Mouse (Mus musculus) embryo, embryonic 11 days (tissue): ENCODE data around the gene Slc28a2.
"Not testable (repeated sequence)": the region's sequence is repeated elsewhere in the genome, so short reads cannot be mapped to it uniquely, and the experiment has no call there.

Source experiments
- DNase-seq: peaks from one replicate; pipeline ENCODE4 v3.0.0-alpha.2; 2015

Slc28a2 gene

DNA sequence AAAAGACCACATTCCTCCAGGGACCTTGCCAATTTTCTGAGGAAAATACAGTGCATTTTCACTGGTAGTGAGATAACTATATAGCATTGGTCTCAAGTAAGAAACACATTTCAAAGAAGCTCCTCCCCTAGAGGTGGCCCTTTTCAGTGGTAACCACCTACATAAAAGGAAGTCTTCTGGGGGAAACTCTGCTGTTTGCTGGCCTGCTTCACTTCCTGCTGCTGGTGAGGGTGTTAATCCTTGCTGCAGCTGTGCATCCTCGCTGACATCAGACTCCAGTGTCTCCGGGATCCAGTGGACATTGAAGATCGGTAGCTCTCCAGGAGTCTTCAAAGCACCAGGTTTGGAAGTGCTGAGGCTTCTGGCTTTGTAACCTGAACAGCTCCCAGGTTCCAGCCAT lies at the start of gene Slc28a2:
Gene Slc28a2 (plus strand): TSS at position 278 of the 400 bp plus-strand sequence.
- not testable (repeated sequence) for DNase-seq

DNA sequence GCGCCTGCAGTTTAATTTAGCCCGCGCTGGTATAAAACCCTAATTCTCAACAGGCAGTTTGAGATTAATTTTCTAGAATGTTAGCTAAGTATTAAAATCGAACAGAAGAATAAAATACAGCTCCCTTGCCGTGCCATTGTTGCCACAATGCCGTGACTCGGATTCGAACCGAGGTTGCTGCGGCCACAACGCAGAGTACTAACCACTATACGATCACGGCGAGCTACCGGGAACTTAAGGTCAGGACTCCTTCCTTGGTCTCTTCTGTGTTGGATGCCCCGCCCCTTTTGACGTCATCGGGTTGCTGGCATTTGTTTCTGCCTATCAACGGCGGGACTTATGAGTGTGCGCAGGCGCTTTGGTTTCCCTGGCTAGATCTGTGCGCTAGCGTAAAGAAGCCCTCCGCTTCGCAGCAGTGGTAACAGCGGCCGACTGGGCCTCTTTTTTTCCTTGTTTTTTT lies 49.0 kb upstream of the Slc28a2 start:
- peak; percentile 95 for DNase-seq

DNA sequence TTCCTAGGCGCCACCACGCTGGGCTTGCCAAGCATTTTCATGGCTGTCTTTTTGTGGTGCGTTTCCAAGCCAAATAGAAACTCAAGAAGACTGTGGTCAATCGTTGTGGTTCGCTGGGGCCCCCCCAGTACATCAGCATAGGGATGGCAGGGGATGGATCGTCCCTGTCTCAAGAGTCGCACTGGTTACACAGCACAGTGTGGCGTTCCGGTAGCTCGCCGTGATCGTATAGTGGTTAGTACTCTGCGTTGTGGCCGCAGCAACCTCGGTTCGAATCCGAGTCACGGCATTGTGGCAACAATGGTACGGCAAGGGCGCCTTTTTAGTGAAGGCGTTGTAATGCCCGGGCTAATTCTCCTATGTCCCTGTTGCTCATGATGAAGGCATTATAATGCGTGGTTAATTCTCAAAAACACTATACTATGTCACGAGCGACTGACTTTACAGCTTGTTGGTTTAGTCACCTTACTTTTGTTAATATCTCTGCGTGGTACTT lies 48.5 kb upstream of the Slc28a2 start:
- DNase-seq = peak; percentile 88

DNA sequence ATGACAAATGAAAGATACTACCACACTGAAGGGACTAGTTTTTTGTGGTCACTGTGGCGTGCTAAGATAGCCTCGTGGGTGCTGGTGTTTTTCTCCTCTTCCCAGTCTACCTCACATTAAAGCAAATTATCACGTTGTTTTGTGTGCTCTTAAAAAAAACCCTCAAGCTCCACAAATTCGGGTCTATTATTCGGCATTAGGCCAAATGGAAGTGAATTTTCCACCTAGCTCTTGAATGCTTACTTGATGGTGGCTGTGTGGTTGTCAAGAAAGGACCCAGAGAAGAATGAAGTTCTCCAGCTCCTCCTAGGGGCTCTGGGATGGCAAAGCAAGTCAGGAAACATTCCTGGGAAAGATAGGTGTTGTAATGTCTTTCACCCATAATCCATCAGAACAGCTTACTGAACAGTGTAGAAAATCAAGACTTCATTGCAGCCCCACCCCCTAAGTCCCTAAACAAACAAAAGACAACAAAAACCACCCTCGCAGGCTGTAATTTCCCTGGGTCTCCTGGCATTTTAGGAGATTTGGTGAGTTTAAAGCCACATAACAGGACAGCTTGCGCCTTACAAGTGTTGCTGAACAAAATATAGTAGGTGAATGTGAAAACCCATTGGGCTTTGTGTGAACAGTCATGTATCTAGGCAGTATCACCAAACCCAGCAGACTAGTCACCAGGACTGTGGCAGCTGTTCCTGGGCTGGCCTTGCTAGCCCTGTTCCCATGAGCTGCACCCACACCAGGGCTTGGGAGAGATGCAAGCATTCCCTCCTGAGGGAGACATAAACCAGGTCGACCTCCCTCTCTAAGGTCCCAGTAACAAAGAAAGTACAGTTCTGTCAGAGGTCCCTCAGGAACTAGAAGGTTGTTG lies 47.6 kb upstream of the Slc28a2 start:
- peak; percentile 80 for DNase-seq

DNA sequence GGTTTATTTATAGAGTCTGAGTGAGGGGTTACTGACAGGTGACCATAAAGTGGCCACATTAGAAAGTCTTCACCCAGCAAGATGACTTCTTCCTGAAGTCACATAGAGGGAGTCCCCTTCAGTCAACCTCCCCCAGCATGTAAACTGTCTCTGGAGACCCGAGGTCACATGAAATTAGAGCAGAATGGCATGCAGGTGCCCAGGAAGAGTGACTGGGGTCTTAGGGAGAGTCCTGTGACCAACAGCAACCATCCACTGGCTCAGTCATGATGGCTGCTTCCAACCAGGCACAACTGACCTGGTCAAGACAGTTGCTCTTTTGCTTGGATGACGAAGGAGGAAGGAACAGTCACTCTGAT lies 47.0 kb upstream of the Slc28a2 start:
- DNase-seq = no peak

DNA sequence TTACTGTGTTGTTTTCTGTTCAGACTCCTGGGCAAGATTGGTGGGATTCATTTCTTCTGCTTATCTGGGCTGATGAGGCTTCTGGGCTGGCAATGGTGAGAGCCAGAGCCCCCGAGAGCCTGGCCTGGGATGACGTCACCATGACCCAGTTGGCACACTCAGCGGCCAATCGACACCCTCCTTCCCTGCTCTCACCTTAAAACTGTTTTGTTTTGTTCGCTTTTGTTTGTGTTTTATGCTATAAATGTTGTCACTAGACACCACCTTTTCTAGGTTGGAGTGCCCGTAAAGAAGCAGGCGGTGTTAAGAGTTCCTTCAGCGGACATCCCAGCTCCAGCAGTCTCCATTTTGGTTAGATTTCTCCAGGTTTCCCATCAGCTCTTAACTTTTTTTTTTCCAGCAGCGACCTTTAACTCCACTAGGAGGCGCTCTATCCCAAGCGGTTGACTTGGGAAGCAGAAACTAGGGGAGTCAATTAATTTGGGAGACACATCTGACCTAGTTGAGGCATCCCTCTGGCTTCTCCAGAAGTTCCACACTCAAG lies 45.4 kb upstream of the Slc28a2 start:
- DNase-seq = peak; percentile 82

DNA sequence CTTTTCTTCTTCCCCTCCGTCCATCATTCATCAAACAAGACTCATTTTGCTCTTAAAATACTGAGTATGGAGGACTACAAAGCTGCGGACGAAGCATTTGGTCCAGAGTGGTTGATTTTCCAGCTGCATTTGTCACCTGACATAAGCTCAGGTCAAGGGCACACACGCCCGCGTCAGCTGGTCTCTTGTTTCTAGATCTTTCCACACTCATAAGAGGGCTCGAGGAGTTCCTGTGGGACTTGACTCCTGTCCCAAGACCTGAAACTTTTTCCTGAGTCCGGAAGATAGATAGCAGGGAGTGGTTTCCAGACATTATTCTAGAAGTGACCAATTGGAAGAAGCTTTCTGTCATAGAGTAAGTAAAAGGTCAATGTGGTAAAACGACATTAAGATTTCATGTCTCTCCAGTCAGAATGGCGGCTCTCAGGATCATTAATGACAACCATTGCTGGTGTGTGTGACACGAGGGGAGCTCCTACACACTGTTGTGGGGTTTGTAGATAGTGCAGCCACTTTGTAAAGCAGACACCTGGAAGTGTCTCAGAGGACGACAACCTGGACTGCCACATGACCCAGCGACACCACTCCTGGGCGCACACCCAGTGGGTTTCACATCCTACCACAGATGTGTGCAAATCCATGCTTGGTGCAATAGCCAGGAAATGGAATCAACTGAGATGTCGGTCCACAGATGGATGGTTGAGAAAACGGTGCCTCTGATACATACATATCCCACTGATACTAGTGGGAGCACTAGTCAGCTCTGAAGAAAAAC lies 44.8 kb upstream of the Slc28a2 start:
- DNase-seq = no peak

DNA sequence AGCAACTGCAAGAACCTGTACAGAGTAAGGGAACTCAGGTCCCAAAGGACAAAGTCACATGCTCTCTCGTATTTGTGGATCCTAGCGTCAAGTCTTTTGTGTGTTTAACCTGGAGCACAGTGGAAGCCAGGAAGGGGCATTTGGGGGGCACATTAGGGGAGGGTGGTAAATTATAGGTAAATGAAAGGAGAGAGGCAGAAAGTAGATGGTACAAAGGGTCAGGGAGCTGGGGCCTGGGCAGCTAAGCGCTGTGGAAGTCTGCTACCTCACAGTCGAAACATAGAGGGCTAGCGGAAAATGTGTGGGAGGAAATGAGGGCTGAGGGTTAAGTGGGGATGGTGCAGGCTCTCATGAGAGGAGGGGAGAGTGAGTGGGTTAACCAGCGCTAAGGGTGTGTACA lies 44.2 kb upstream of the Slc28a2 start:
- DNase-seq = no peak

DNA sequence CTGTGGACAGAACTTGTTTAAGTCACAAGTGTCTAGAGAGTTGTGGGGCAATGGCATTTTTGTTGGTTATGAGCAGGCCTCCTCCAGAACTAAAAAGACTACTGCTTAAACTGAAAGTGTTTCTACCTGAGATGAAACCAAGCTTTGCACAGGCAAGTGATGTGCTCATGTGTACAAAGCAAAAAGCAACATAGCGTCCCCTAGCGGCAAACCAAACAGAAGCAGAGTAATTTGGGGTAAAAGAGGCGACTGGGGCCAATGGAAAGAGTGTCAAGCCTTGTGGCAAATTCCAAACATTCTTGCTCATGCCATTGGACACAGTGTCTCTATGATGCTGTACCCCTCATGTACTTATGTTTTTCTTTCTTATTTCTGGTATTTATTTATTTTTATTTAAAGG lies 41.2 kb upstream of the Slc28a2 start:
- no peak for DNase-seq

DNA sequence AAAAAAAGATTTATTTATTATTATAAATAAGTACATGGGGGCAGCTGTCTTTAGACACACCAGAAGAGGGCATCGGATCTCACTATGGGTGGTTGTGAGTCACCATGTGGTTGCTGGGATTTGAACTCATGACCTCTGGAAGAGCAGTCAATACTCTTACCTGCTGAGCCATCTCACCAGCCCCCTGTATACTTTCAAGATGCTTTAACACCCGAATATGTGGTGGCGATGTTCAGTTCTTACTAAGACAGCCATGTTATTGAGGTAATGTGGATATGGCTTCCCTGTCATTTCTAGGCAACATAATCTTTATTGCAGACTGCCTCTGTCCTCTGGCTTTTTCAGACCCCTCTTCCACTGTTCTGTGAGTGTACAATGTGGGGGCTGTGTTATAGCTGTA lies 39.1 kb upstream of the Slc28a2 start:
- DNase-seq = not testable (repeated sequence)

DNA sequence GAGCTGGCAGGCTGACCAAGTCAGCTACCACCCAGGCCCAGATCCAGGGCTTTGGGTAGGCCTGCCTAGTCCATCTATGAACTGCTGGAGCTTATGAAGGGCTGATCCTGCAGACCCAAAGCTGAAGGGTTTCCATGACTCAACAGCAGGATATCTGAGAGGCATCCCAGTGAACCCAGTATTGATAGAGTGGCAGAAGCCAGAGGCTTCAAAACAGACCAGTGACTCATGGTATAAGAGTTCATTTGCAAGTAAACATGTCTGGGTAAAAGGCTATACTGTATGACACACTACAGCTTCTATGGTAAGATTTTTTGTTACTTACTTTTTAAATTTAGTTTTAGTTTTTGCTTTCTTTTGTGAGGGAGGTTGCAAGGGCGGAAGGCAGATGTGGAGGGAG lies 30.1 kb upstream of the Slc28a2 start:
- DNase-seq = no peak

DNA sequence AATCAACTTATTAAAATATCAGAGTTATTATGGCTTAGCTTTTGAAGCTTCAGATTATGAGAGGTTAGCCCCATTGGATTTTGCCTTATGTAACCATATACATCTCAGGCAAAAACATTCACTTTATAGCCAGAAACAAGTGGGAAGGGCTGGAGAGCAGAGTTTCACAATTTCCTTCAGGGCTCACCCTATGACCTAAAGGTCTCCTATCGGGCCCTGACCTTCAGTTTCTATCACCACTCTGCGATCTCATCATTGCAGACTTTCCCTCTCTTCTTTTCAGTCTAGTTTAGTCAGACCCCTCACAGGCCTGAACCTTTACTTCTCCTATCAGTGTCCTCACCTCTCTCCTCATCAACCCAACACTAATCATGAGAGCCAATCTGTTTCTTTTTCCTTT lies 18.7 kb upstream of the Slc28a2 start:
- no peak for DNase-seq

DNA sequence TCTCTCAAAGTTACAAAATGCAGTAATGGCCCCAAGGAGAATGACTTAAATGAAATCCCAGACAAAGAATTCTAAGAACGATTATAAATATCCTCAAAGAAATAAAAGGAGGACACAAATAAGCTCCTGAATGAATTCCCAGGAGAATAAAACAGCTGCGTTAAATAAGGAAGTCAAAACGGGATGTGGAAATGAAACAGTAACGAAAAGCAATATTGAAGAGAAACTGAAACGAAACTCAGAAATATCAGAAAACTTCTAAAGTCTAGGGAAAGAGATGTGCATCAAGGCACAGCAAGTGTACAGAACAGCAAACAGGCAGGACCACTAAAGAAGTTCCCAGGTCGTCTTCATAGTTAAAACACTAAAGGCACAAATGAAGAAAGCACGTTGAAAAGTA lies 17.3 kb upstream of the Slc28a2 start:
- DNase-seq = no peak

DNA sequence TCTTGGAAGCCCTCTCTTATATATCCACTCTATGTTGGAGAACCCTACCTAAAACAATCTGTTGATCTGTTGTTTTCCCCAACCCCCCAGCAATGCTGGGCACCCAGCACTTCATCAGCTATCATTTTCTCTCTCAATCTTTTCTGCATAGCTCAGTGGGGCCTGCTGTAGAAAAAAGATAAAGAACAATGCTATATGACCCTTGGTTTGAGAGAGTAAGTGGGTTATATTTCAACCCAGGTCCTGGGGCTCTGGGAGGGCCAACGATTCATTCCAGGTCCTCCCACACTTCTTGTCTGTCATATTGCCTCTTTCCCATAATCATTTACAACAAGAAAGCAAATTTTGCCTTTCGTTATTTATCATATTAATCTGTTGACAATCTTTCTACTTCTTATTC lies 368 bp downstream of the Slc28a2 start:
- not testable (repeated sequence) for DNase-seq

DNA sequence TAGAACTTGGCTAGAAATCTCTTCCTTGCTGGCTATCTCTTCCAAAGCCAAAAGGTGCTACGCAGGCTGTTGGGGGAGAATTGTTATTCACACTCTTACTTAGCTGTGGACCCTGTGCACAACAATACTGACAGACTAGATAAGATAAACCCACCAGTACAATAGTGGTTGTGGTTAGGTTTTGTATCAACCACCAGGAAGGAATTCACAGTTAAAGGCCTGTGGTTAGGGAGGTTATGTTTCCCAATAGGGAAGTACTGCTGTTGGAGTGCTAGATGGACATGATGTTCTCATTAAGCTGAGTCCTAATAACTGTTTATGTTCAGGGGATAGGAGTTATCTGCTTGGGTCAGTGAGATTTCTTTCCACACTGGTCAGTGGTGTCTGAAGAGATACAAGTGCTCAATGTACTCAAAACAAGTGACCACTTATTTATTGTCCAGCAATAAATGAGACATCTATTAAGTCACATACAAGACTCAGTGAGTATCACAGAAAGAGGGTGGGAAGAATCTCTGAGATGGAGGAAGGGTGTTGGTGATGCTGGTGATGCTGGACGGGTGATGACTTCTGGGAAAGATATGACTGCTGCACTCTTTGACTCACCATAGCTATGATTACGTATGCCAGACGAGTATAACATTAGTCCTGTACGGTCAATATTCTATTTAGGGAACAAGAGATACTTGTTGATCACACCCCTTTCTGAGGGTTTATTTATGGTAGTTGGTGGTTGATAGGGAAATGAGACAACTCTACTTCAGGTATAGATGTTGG lies 12.6 kb downstream of the Slc28a2 start:
- not testable (repeated sequence) for DNase-seq

DNA sequence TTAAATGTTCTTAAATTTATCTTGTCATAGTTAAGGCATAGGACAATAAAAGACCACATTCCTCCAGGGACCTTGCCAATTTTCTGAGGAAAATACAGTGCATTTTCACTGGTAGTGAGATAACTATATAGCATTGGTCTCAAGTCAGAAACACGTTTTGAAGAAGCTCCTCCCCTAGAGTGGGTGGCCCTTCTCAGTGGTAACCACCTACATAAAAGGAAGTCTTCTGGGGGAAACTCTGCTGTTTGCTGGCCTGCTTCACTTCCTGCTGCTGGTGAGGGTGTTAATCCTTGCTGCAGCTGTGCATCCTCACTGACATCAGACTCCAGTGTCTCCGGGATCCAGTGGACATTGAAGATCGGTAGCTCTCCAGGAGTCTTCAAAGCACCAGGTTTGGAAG lies 14.2 kb downstream of the Slc28a2 start:
- DNase-seq = not testable (repeated sequence)

DNA sequence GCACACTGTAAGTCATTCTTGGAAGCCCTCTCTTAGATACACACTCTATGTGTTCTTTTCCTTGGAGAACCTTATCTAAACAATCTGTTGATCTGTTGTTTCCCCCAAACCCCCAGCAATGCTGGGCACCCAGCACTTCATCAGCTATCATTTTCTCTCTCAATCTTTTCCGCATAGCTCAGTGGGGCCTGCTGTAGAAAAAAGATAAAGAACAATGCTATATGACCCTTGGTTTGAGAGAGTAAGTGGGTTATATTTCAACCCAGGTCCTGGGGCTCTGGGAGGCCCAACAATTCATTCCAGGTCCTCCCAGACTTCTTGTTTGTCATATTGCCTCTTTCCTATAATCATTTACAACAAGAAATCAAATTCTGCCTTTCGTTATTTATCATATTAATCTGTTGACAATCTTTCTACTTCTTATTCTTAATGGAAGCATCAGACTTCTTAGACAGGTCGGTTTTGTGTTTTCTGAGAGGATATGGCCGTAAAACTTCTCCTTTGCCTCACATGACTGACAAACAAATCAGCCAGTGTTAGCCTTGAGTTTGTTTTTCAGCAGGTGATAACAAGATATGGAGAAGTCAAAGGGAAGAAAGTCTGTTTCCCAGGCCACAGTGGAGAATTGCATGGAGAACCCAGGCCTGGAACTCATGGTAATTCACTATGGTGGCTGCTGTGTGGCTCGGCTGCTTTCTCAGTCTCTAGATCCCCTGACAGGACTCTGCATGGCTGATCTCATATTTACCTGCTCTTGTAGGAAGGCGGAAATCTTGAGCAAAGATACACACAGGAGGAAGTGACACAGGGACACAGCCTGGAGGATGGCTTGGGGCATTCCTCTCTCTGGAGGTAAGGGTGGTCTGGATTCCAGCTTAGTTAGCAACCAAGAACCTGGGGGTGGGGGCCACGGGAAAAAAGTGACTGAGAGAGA lies 15.0 kb downstream of the Slc28a2 start:
- no peak for DNase-seq

DNA sequence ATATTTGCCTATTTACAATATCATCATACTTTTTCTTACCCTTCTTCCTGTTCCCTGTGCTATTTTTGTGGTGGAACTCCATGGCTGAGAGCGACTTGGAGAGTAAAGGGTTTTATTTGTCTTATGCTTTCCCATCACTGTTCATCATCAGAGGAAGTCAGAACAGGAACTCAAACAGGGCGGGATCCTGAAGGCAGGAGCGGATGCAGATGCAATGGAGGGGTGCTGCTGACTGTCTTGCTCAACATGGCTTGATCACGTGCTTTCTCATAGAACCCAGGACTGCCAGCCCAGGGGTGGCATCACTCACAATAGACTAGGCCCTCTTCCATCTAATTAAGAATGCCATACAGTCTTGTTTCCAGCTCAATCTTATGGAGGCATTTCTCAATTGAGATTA lies 24.1 kb downstream of the Slc28a2 start:
- DNase-seq = no peak

DNA sequence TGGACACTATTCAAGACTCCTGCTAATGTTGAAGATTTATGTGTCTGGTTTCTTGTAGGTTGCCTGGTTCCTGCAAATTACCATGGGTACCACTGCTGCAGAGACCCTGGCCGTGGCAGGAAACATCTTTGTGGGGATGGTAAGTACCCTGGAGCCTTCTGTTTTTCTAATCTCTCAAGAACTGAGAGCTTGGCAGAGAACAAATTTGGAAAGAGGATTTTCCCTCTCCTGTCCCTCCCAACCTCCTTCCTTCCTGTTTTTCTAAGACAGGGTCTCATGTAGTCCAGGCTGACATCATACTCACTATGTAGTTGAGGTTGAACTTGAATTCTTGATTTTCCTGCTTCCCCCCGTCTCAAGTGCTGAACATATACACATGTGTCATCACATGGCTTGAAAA lies 26.1 kb downstream of the Slc28a2 start:
- DNase-seq = no peak

DNA sequence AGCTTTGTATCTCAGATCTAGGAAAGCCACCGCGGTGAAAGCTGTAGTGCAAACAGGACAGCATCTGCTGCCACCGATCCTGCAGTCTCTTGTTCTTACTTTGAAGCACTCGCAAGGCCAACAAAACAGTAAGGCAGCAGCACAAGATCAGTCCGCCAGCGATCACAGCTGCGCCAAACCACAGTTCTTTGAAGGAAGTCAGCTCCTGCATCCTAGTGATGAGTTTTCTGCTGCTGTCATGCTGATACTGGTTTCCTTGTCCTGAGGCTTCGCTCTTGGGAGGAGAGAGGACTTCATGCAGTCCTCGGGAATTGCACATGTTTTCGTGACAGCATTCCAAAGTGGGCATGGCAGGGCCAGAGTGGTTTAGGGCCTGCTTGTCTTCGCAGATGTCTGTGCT lies 40.6 kb downstream of the Slc28a2 start:
- DNase-seq = peak; percentile 5

DNA sequence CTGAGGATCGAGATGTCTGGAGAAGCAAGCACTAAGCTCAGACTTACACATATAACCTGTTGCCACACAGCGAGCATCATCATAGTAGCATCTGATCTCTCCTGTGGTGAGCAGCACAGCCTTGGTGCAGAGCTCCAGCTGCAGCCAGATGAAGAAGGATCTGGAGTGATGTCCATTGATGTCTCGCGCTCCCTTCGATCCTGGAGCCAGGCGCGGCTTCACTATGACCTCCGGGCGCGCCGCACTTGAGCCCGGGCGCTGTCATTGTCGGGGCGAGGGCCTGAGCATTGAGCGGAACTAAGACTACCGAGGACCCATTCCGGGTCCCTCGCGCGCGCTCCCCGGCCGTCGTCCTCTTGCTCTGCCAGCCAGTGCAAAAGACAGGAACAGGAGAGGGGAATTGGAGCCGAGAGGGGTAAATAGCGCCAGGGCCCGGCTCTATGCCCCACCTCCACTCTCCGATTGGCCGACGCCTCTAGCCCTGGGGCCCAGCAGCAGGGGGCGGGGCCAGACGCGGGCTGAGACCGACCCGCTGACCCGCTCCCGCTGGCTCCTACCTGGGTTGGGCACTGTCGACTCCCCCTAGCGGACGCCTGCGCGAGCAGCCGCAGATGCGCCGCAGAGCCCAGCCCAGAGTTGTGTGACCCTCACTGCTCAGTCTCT lies 41.2 kb downstream of the Slc28a2 start:
- peak; percentile 97 for DNase-seq
